ENCODE assay signal across 8 mouse cellular contexts in genomic region chr7:45917004-45917704, GRCm38 (mm10). TPM values are rescaled to one million over a fixed set of nuclear protein-coding genes. Genes with fewer than 3 reads are reported as not detected.
DNase-seq lines count a peak whose midpoint lies in the region; ATAC-seq and TF ChIP-seq lines count a peak whose summit lies in the region.

No protein-coding gene starts in this region.

- DNase-seq in lung, embryonic 14.5 days = peak; percentile 45
- DNase-seq in lung, postnatal 25 days (ENCODE audit: low spot score) = no peak
- peak; percentile 63 for DNase-seq in kidney, postnatal 10 days
- no peak for DNase-seq in right cerebral cortex, postnatal 4 days
- no peak for DNase-seq in urinary bladder, adult 2 months (ENCODE audit: low spot score)
- no peak for DNase-seq in layer of hippocampus, postnatal 10 days (ENCODE audit: low spot score in 2 of 2)

- H3K36me3 ChIP-seq in lung, embryonic 14.5 days (ENCODE audit: insufficient read depth) = peaks cover 11% of the 10 kb centered on the region; the same call in 1 of the 2 replicates
- peaks cover 5% of the 10 kb centered on the region; the same call in 1 of the 2 replicates for H3K36me3 ChIP-seq in embryonic facial prominence, embryonic 15.5 days
- H3K36me3 ChIP-seq in neural tube, embryonic 12.5 days = no peaks in the 10 kb centered on the region; the same call in 1 of the 2 replicates

- H3K4me1 ChIP-seq in lung, embryonic 14.5 days (ENCODE audit: insufficient read depth) = peaks cover 28% of the 10 kb centered on the region
- H3K4me1 ChIP-seq in embryonic facial prominence, embryonic 15.5 days = peaks cover 69% of the 10 kb centered on the region
- peaks cover 25% of the 10 kb centered on the region for H3K4me1 ChIP-seq in neural tube, embryonic 12.5 days

- ATAC-seq in lung, embryonic 14.5 days (ENCODE audit: insufficient read depth) = peak; percentile 28; the same call in 1 of the 2 replicates
- ATAC-seq in embryonic facial prominence, embryonic 15.5 days (ENCODE audit: insufficient number of reproducible peaks, low FRiP score, low TSS enrichment, low read depth) = peak; percentile 3; the same call in 1 of the 2 replicates
- peak; percentile 1; the same call in 1 of the 2 replicates for ATAC-seq in neural tube, embryonic 12.5 days (ENCODE audit: low FRiP score, low read depth)

- no peak for TF ChIP-seq CTCF in lung, embryonic 14.5 days (IDR thresholded peaks at IDR 0.05; ENCODE audit: low read depth)

- peak overlapping the region; percentile 48 for H3K9ac ChIP-seq in lung, embryonic 14.5 days
- H3K9ac ChIP-seq in embryonic facial prominence, embryonic 15.5 days = peak overlapping the region; percentile 12; the same call in 1 of the 2 replicates
- H3K9ac ChIP-seq in neural tube, embryonic 12.5 days = peak overlapping the region; percentile 26; the same call in 1 of the 2 replicates

- H3K27ac ChIP-seq in lung, embryonic 14.5 days (ENCODE audit: low read depth) = peak overlapping the region; percentile 92
- peak overlapping the region; percentile 95 for H3K27ac ChIP-seq in embryonic facial prominence, embryonic 15.5 days (replicated peaks)
- H3K27ac ChIP-seq in neural tube, embryonic 12.5 days = peak overlapping the region; percentile 68

- no peaks in the 10 kb centered on the region for H3K9me3 ChIP-seq in lung, embryonic 14.5 days (ENCODE audit: low read depth, low read length)
- no peaks in the 10 kb centered on the region for H3K9me3 ChIP-seq in embryonic facial prominence, embryonic 15.5 days (replicated peaks)
- no peaks in the 10 kb centered on the region for H3K9me3 ChIP-seq in neural tube, embryonic 12.5 days

- WGBS in lung, embryonic 14.5 days = 14% methylated on average over 13 of the region's 13 CpGs
- 18% methylated on average over 13 of the region's 13 CpGs for WGBS in embryonic facial prominence, embryonic 15.5 days
- WGBS in neural tube, embryonic 12.5 days = 31% methylated on average over 13 of the region's 13 CpGs

- H3K27me3 ChIP-seq in lung, embryonic 14.5 days (ENCODE audit: insufficient read depth, low read length) = no peaks in the 10 kb centered on the region
- H3K27me3 ChIP-seq in embryonic facial prominence, embryonic 15.5 days = no peaks in the 10 kb centered on the region
- no peaks in the 10 kb centered on the region for H3K27me3 ChIP-seq in neural tube, embryonic 12.5 days (replicated peaks)

- H3K4me2 ChIP-seq in lung, embryonic 14.5 days = peak overlapping the region; percentile 60
- H3K4me2 ChIP-seq in embryonic facial prominence, embryonic 15.5 days (replicated peaks) = peak overlapping the region; percentile 55
- peak overlapping the region; percentile 53 for H3K4me2 ChIP-seq in neural tube, embryonic 12.5 days (replicated peaks)

- H3K4me3 ChIP-seq in lung, embryonic 14.5 days (ENCODE audit: low read depth, low read length) = peak overlapping the region; percentile 19
- H3K4me3 ChIP-seq in embryonic facial prominence, embryonic 15.5 days (replicated peaks) = peak overlapping the region; percentile 35
- peak overlapping the region; percentile 19; the same call in 1 of the 2 replicates for H3K4me3 ChIP-seq in neural tube, embryonic 12.5 days

RNA-seq across cellular contexts. Expression of gene Emp3, which starts 4.0 kb away (rescaled TPM):
- 164 and 174 TPM in 2 replicates for polyA plus RNA-seq in lung, embryonic 14.5 days (2014; fragmentation: Nextera tagmentation; extraction: Ambion mirVana)
- 307 and 335 TPM in 2 replicates for polyA plus RNA-seq in embryonic facial prominence, embryonic 15.5 days (2015; fragmentation: Nextera tagmentation; extraction: Ambion mirVana)
- polyA plus RNA-seq in neural tube, embryonic 12.5 days (2016; fragmentation: Nextera tagmentation; extraction: Ambion mirVana) = 32.8 and 33.2 TPM in 2 replicates
- polyA plus RNA-seq in urinary bladder, adult 2 months (2012; rRNA removed) = 213 and 219 TPM in 2 replicates
- 1 to 10 TPM; 6.2 TPM for total RNA-seq in layer of hippocampus, postnatal 10 days (2021)

RNA-seq across cellular contexts. Expression of gene Ccdc114, which starts 6.7 kb away (rescaled TPM):
- 2.9 and 4.4 TPM in 2 replicates for polyA plus RNA-seq in lung, embryonic 14.5 days (2014; fragmentation: Nextera tagmentation; extraction: Ambion mirVana)
- 5.7 and 9.8 TPM in 2 replicates for polyA plus RNA-seq in embryonic facial prominence, embryonic 15.5 days (2015; fragmentation: Nextera tagmentation; extraction: Ambion mirVana)
- 2.8 and 3.7 TPM in 2 replicates for polyA plus RNA-seq in neural tube, embryonic 12.5 days (2016; fragmentation: Nextera tagmentation; extraction: Ambion mirVana)
- 3.4 and 3.5 TPM in 2 replicates for polyA plus RNA-seq in urinary bladder, adult 2 months (2012; rRNA removed)
- total RNA-seq in layer of hippocampus, postnatal 10 days (2021) = 1 to 10 TPM; 4.2 to 5.3 TPM

RNA-seq across cellular contexts. Expression of gene Tmem143, which starts 20.4 kb away (rescaled TPM):
- polyA plus RNA-seq in lung, embryonic 14.5 days (2014; fragmentation: Nextera tagmentation; extraction: Ambion mirVana) = 2.7 and 3.5 TPM in 2 replicates
- 4.9 and 5.0 TPM in 2 replicates for polyA plus RNA-seq in embryonic facial prominence, embryonic 15.5 days (2015; fragmentation: Nextera tagmentation; extraction: Ambion mirVana)
- polyA plus RNA-seq in neural tube, embryonic 12.5 days (2016; fragmentation: Nextera tagmentation; extraction: Ambion mirVana) = 3.9 and 4.4 TPM in 2 replicates
- 23.7 and 24.3 TPM in 2 replicates for polyA plus RNA-seq in urinary bladder, adult 2 months (2012; rRNA removed)
- total RNA-seq in layer of hippocampus, postnatal 10 days (2021) = 10 to 100 TPM; 23.9 TPM

RNA-seq across cellular contexts. Expression of gene Syngr4, which starts 20.6 kb away (rescaled TPM):
- 1.0 and 1.4 TPM in 2 replicates for polyA plus RNA-seq in lung, embryonic 14.5 days (2014; fragmentation: Nextera tagmentation; extraction: Ambion mirVana)
- polyA plus RNA-seq in embryonic facial prominence, embryonic 15.5 days (2015; fragmentation: Nextera tagmentation; extraction: Ambion mirVana) = 0.40 and 0.77 TPM in 2 replicates
- 0.22 and 0.56 TPM in 2 replicates for polyA plus RNA-seq in neural tube, embryonic 12.5 days (2016; fragmentation: Nextera tagmentation; extraction: Ambion mirVana)
- 0.10 TPM in 1 of 2 replicates, not detected in the other for polyA plus RNA-seq in urinary bladder, adult 2 months (2012; rRNA removed)
- under 1 TPM in 1 of 2 experiments, not detected in 1; 0.40 TPM for total RNA-seq in layer of hippocampus, postnatal 10 days (2021)

RNA-seq across cellular contexts. Expression of gene Grin2d, which starts 39.0 kb away (rescaled TPM):
- 0.41 and 0.43 TPM in 2 replicates for polyA plus RNA-seq in lung, embryonic 14.5 days (2014; fragmentation: Nextera tagmentation; extraction: Ambion mirVana)
- 0.67 and 0.79 TPM in 2 replicates for polyA plus RNA-seq in embryonic facial prominence, embryonic 15.5 days (2015; fragmentation: Nextera tagmentation; extraction: Ambion mirVana)
- polyA plus RNA-seq in neural tube, embryonic 12.5 days (2016; fragmentation: Nextera tagmentation; extraction: Ambion mirVana) = 1.3 and 1.5 TPM in 2 replicates
- 1.6 and 2.4 TPM in 2 replicates for polyA plus RNA-seq in urinary bladder, adult 2 months (2012; rRNA removed)
- total RNA-seq in layer of hippocampus, postnatal 10 days (2021) = 10 to 100 TPM; 32.1 to 33.4 TPM

Comparison
In these comparisons a context has a peak if more than half of its experiments do, and no peak if none do; other contexts are left out.
1. DNase-seq: peak in lung, embryonic 14.5 days (single experiment) and kidney, postnatal 10 days (single experiment); none in lung, postnatal 25 days (single experiment), right cerebral cortex, postnatal 4 days (single experiment), urinary bladder, adult 2 months (single experiment) and layer of hippocampus, postnatal 10 days (0 of 2).
2. Peak in every context shown above with its lines, with median percentiles within 50 percentile points of each other: ATAC-seq, H3K27ac ChIP-seq, H3K4me2 ChIP-seq, H3K4me3 ChIP-seq and H3K9ac ChIP-seq.